Mouse (Mus musculus): ENCODE measurements at regions not wholly inside any gene's neighbourhood (a gene's known extent, or its start where the extent isn't known, plus 50 kb on each side); places are given as distances from the start of the nearest gene placed in this dataset.

- Histone ChIP-seq H3K4me3 (no peak overlapping the region), H3K4me2 (no peak overlapping the region), H3K4me1 (no peaks in the 10 kb centered on the region), H3K27ac (no peak overlapping the region), H3K27me3 (no peaks in the 10 kb centered on the region), H3K36me3 (no peaks in the 10 kb centered on the region), H3K9ac (no peak overlapping the region), H3K9me3 (no peaks in the 10 kb centered on the region)
- no peak for ATAC-seq (ENCODE audit: borderline replicate concordance, extremely low read depth, low FRiP score, low TSS enrichment)
- 31% methylated on average over 7 of the region's 7 CpGs for WGBS
Measured at GRCm38 (mm10) chr2:75202587-75203220, 377.1 kb downstream of the Mtx2 start.

- Histone ChIP-seq H3K9me3 (no peaks in the 10 kb centered on the region), H3K4me1 (0 out of 2 replicates have a peak, but pooled peaks cover 4% of the 10 kb centered on the region), H3K4me2 (no peak overlapping the region), H3K9ac (no peak overlapping the region), H3K36me3 (no peaks in the 10 kb centered on the region), H3K4me3 (no peak overlapping the region), H3K27me3 (no peaks in the 10 kb centered on the region), H3K27ac (no peak overlapping the region)
- ATAC-seq (ENCODE audit: borderline replicate concordance, extremely low read depth, low FRiP score, low TSS enrichment): no peak
- 61% methylated on average over 27 of the region's 27 CpGs for WGBS
Measured at GRCm38 (mm10) chr2:75208821-75209758, 383.5 kb downstream of the Mtx2 start.

GRCm38 (mm10) chr2:75209790-75210583, 384.4 kb downstream of the Mtx2 start:
- Histone ChIP-seq H3K4me1 (0 out of 2 replicates have a peak, but pooled peaks cover 4% of the 10 kb centered on the region), H3K9ac (no peak overlapping the region), H3K27ac (no peak overlapping the region), H3K4me3 (no peak overlapping the region), H3K9me3 (no peaks in the 10 kb centered on the region), H3K4me2 (no peak overlapping the region), H3K36me3 (no peaks in the 10 kb centered on the region), H3K27me3 (no peaks in the 10 kb centered on the region)
- no peak for ATAC-seq (ENCODE audit: borderline replicate concordance, extremely low read depth, low FRiP score, low TSS enrichment)
- whole genome bisulfite sequencing: 65% methylated on average over 17 of the region's 17 CpGs

- 73% methylated on average over 5 of the region's 5 CpGs for WGBS
- Histone ChIP-seq H3K9me3 (no peaks in the 10 kb centered on the region), H3K4me2 (no peak overlapping the region), H3K36me3 (no peaks in the 10 kb centered on the region), H3K27me3 (no peaks in the 10 kb centered on the region), H3K9ac (no peak overlapping the region), H3K4me1 (no peaks in the 10 kb centered on the region), H3K27ac (no peak overlapping the region), H3K4me3 (no peak overlapping the region)
- ATAC-seq (ENCODE audit: borderline replicate concordance, extremely low read depth, low FRiP score, low TSS enrichment): no peak
Measured at GRCm38 (mm10) chr2:75216931-75217330, 391.3 kb downstream of the Mtx2 start.

GRCm38 (mm10) chr2:75220775-75221359, 395.3 kb downstream of the Mtx2 start:
- H3K27me3 ChIP-seq: no peaks in the 10 kb centered on the region
- H3K9ac ChIP-seq: no peak overlapping the region
- H3K36me3 ChIP-seq: no peaks in the 10 kb centered on the region
- no peaks in the 10 kb centered on the region for H3K9me3 ChIP-seq
- ATAC-seq (ENCODE audit: borderline replicate concordance, extremely low read depth, low FRiP score, low TSS enrichment): no peak
- H3K4me2 ChIP-seq: no peak overlapping the region
- H3K4me1 ChIP-seq: no peaks in the 10 kb centered on the region
- no peak overlapping the region for H3K4me3 ChIP-seq
- WGBS: 41% methylated on average over 8 of the region's 8 CpGs
- H3K27ac ChIP-seq: no peak overlapping the region

GRCm38 (mm10) chr2:75224443-75224842, 398.8 kb downstream of the Mtx2 start:
- H3K36me3 ChIP-seq: no peaks in the 10 kb centered on the region
- no peak overlapping the region for H3K9ac ChIP-seq
- H3K27me3 ChIP-seq: no peaks in the 10 kb centered on the region
- no peak overlapping the region for H3K4me2 ChIP-seq
- no peaks in the 10 kb centered on the region for H3K9me3 ChIP-seq
- H3K4me1 ChIP-seq: no peaks in the 10 kb centered on the region
- H3K4me3 ChIP-seq: no peak overlapping the region
- 43% methylated on average over 5 of the region's 5 CpGs for WGBS
- no peak overlapping the region for H3K27ac ChIP-seq
- peak; percentile 57 for ATAC-seq (ENCODE audit: borderline replicate concordance, extremely low read depth, low FRiP score, low TSS enrichment)

- no peak for ATAC-seq (ENCODE audit: borderline replicate concordance, extremely low read depth, low FRiP score, low TSS enrichment)
- H3K4me2 ChIP-seq: no peak overlapping the region
- peaks cover 7% of the 10 kb centered on the region; the same call in 1 of the 2 replicates for H3K4me1 ChIP-seq
- H3K4me3 ChIP-seq: no peak overlapping the region
- no peak overlapping the region for H3K27ac ChIP-seq
- H3K36me3 ChIP-seq: no peaks in the 10 kb centered on the region
- 62% methylated on average over 1 of the region's 1 CpGs for WGBS
- no peak overlapping the region for H3K9ac ChIP-seq
- H3K9me3 ChIP-seq: no peaks in the 10 kb centered on the region
- H3K27me3 ChIP-seq: no peaks in the 10 kb centered on the region
Measured at GRCm38 (mm10) chr2:75240976-75241375, 415.4 kb downstream of the Mtx2 start.

GRCm38 (mm10) chr2:75244311-75245033, 414.6 kb upstream of the Hnrnpa3 start:
- Histone ChIP-seq H3K36me3 (no peaks in the 10 kb centered on the region), H3K9ac (no peak overlapping the region), H3K4me2 (no peak overlapping the region), H3K4me3 (no peak overlapping the region), H3K9me3 (no peaks in the 10 kb centered on the region), H3K27ac (0 out of 2 replicates have a peak overlapping the region, but pooled peaks have one; percentile 42), H3K4me1 (peaks cover 7% of the 10 kb centered on the region; the same call in 1 of the 2 replicates), H3K27me3 (no peaks in the 10 kb centered on the region)
- WGBS: 51% methylated on average over 17 of the region's 17 CpGs
- no peak for ATAC-seq (ENCODE audit: borderline replicate concordance, extremely low read depth, low FRiP score, low TSS enrichment)

GRCm38 (mm10) chr2:75245256-75245655, 413.8 kb upstream of the Hnrnpa3 start:
- H3K4me1 ChIP-seq: peaks cover 7% of the 10 kb centered on the region; the same call in 1 of the 2 replicates
- no peaks in the 10 kb centered on the region for H3K27me3 ChIP-seq
- H3K4me3 ChIP-seq: no peak overlapping the region
- ATAC-seq (ENCODE audit: borderline replicate concordance, extremely low read depth, low FRiP score, low TSS enrichment): no peak
- H3K27ac ChIP-seq: no peak overlapping the region
- no peaks in the 10 kb centered on the region for H3K36me3 ChIP-seq
- H3K9ac ChIP-seq: no peak overlapping the region
- no peaks in the 10 kb centered on the region for H3K9me3 ChIP-seq
- 79% methylated on average over 6 of the region's 6 CpGs for WGBS
- H3K4me2 ChIP-seq: no peak overlapping the region

GRCm38 (mm10) chr2:75245662-75246061, 413.4 kb upstream of the Hnrnpa3 start:
- Histone ChIP-seq H3K9me3 (no peaks in the 10 kb centered on the region), H3K9ac (no peak overlapping the region), H3K4me2 (no peak overlapping the region), H3K27me3 (no peaks in the 10 kb centered on the region), H3K4me3 (no peak overlapping the region), H3K4me1 (peaks cover 4% of the 10 kb centered on the region; the same call in 1 of the 2 replicates), H3K36me3 (no peaks in the 10 kb centered on the region), H3K27ac (no peak overlapping the region)
- WGBS: 62% methylated on average over 5 of the region's 5 CpGs
- no peak for ATAC-seq (ENCODE audit: borderline replicate concordance, extremely low read depth, low FRiP score, low TSS enrichment)
